Mouse (Mus musculus): Measurements from ENCODE around the gene Tmem39a.

GRCm38 (mm10) chr16:38606509-38606908 is 48.0 kb downstream of the Tmem39a start:
- TF ChIP-seq GATA1 (IDR thresholded peaks at IDR 0.05; ENCODE audit: low read length) (no peak), TAL1 (IDR thresholded peaks at IDR 0.05; ENCODE audit: low read length) (no peak)

All from erythroblast, embryonic 14.5 days (primary cell).